Mouse (Mus musculus): Measurements from ENCODE around the gene Ptpn11. TPM values are rescaled to one million over a fixed set of nuclear protein-coding genes. Genes with fewer than 3 reads are reported as not detected.

The Ptpn11 gene
- total RNA-seq, 2 experiments from 2014 or later: 87.4 TPM

DNA sequence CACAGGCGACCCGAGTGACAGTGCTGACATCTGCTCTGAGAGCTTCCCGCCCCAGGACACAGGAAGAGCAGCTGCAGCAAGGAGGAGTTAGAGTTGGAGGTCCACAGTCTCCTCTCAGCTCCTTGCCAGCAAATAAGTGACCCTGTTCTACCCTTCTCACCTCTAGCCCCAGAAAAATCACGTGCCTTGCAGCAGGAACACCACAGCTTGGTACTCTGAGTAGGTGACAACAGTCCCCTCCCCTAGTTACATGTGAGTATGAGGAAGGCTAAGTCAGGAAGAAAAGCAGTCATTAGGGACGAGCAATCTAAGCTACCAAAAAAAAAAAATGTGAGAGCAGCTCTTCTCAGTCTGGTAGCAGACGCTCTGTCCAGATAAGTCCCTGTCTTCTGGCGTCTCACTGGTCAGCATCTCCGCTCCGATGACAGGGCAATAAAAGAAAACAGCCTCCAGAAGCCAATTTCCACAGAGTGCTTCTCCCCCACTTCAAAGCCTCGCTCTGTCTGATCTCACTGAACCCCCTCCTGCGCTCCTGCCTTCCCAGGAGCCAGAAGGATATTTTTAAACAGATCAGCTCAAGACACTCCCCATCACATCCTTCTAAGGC, 6.1 kb downstream of the Ptpn11 start:
- DNase-seq (ENCODE audit: low spot score in 2 of 2): no peak

DNA sequence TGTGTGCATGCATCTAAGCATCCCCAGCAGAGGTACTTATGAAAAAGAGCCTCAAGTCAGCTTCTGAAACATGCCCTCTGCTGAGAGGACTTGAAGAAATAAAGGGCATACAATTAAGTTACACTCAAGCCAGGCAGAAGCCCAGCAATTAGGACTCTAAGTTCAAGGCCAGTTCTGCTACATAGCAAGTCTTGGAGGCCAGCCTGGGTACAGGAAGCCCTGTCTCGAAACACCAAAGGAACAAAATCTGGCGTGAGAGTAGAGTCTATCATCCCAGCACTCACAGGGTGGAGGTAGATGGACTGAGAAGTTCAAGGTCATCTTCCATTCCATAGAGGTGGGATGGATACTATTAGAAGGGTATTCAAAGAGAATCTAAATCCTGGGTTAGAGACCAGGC, 6.8 kb downstream of the Ptpn11 start:
- no peak for DNase-seq (ENCODE audit: low spot score in 2 of 2)

DNA sequence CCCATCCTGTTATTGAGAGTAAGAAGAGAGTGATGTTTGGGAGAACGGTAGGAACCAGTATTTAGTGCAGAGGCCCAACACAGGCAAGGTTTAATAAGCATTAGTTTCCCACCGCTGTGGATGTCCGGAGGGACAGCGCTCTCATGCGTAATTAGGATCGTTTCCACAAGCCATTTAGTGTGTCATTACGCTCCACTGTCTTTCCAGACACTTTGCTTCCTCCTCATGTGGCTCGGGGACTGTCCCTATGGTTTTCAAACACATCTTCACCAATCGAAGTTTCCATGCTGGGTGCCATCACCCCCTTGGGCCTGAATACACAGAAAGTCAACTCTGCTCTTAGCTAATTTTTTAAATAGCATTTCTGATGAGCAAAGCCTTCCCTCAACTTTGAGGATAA, 7.9 kb downstream of the Ptpn11 start:
- no peak for DNase-seq (ENCODE audit: low spot score in 2 of 2)

DNA sequence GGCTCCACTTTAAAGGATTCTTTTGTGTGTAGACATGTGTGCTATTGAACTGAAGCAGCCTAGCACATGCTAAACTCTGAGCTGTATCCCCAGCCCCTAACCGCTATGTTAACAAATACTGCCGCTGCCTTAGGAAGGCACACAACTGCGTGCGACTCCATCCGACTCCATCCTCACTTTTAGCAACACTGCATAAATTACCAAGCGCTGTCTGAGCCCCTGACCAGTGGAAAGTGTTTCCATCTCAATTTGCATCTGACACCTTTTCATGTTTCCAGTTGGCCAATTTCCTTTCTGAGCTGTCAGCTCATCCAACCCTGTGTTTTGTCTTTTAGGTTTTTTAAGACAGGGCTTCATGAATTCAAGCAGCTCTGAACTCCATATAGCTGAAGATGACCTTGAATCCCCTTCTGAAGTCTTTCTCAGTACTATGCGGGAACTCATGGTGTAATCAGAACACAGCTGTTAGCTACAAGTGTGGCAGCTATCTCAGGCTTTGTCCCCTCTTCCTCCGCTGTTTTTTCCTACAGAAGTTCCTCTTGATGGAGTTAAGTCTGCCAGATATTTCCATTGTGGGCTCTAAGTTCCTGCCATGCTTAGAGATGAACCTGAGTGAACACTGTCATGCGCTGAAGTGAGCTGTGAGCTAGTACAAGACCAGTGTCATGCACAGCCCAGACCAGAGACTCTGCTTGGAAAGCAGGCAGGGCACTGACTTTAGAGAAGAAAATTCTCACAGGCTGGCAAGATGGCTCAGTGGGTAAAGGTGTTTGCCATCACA, 11.9 kb downstream of the Ptpn11 start:
- no peak for DNase-seq (ENCODE audit: low spot score in 2 of 2)

GRCm38 (mm10) chr5:121172835-121173234, 18.4 kb downstream of the Ptpn11 start:
- DNase-seq (ENCODE audit: low spot score in 2 of 2): no peak

- no peak for DNase-seq (ENCODE audit: low spot score in 2 of 2)
Measured at GRCm38 (mm10) chr5:121169588-121169987, 21.6 kb downstream of the Ptpn11 start.

- DNase-seq (ENCODE audit: low spot score in 2 of 2): no peak
Measured at GRCm38 (mm10) chr5:121166884-121167283, 24.3 kb downstream of the Ptpn11 start.

- no peak for DNase-seq (ENCODE audit: low spot score in 2 of 2)
Measured at GRCm38 (mm10) chr5:121162923-121163322, 28.3 kb downstream of the Ptpn11 start.

GRCm38 (mm10) chr5:121162285-121162684, 28.9 kb downstream of the Ptpn11 start:
- no peak for DNase-seq (ENCODE audit: low spot score in 2 of 2)

- DNase-seq (ENCODE audit: low spot score in 2 of 2): no peak
Measured at GRCm38 (mm10) chr5:121158966-121159365, 32.2 kb downstream of the Ptpn11 start.

- no peak for DNase-seq (ENCODE audit: low spot score in 2 of 2)
Measured at GRCm38 (mm10) chr5:121157489-121157888, 33.7 kb downstream of the Ptpn11 start.

- no peak for DNase-seq (ENCODE audit: low spot score in 2 of 2)
Measured at GRCm38 (mm10) chr5:121157017-121157416, 34.2 kb downstream of the Ptpn11 start.

DNA sequence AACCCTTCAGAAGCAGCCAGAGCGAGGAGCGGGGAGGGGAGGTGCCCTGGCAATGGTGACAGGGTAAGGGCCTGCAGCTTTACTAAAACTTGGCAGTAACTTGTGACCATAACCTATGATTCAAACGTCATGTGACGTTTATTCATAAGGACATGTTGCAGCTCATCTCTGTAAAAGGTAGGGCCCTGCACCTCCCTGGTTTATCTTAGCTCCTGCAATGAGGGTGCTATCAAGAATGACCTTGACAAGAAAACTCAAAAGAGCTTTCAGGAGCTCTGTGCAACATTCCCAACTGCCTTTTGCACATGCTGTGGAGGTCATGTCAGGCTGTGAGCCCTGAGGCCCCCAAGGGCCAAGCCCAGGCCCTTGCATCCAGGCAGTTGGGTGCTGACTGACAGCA, 35.1 kb downstream of the Ptpn11 start:
- no peak for DNase-seq (ENCODE audit: low spot score in 2 of 2)

DNA sequence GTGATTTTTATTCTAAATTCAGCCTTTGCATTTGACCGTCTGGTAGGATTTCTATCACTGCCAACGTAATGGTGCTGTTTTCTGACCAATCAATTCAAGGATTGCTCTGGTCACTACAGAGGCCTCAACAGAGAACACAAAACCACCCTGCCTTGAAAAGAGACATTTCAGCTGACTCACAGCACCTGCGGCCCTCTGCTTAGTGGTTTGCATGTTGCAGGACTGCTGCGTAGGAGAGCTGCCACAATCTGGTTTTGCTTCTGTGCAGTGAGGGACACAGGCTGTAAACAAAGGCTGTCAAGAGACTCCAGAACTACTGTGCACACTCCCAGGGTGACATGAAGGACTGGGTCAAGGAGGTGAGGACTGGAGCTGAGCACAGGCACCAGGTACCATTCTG, 40.5 kb downstream of the Ptpn11 start:
- DNase-seq (ENCODE audit: low spot score in 2 of 2): no peak

GRCm38 (mm10) chr5:121149246-121149645, 42.0 kb downstream of the Ptpn11 start:
- no peak for DNase-seq (ENCODE audit: low spot score in 2 of 2)

GRCm38 (mm10) chr5:121146275-121146674, 44.9 kb downstream of the Ptpn11 start:
- DNase-seq (ENCODE audit: low spot score in 2 of 2): no peak

DNA sequence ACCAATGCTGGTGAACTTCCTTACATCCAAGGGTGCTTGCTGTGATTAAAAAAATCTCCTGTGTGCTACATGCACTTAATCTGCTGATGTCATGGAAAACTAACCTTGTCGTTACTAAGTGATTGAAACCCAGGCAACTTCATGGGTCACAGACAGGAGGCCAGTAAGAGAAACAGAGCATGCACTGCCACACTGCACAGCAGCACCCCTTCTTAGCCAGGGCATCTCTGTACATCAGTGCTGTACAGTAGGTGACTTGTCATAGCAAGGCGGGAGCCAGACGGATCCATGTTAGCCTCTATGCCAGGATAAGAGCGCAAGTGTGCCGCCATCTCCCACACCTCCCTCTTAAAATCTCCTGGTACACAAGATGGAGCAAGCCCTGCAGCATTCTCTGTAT, 45.6 kb downstream of the Ptpn11 start:
- no peak for DNase-seq (ENCODE audit: low spot score in 2 of 2)

- DNase-seq (ENCODE audit: low spot score in 2 of 2): no peak
Measured at GRCm38 (mm10) chr5:121144441-121145238, 46.6 kb downstream of the Ptpn11 start.

GRCm38 (mm10) chr5:121142431-121143119, 48.6 kb downstream of the Ptpn11 start:
- no peak for DNase-seq (ENCODE audit: low spot score in 2 of 2)

GRCm38 (mm10) chr5:121140276-121140675, 50.9 kb downstream of the Ptpn11 start:
- DNase-seq (ENCODE audit: low spot score in 2 of 2): no peak

- DNase-seq (ENCODE audit: low spot score in 2 of 2): no peak
Measured at GRCm38 (mm10) chr5:121137125-121137524, 54.1 kb downstream of the Ptpn11 start.
